Mouse (Mus musculus) kidney, postnatal 10 days (tissue): ENCODE data around the gene Mcm6.
A peak's percentile ranks its signal among the peaks of the same experiment; 100 is the strongest.
"Not testable (repeated sequence)": the region's sequence is repeated elsewhere in the genome, so short reads cannot be mapped to it uniquely, and the experiment has no call there.

Experiments used
- DNase-seq: peaks from one replicate; pipeline ENCODE4 v3.0.0; 2021; ENCODE audit warnings: mixed read lengths

Mcm6 gene

GRCm38 (mm10) chr1:128328218-128328617, 31.2 kb downstream of the Mcm6 start, which contains the start of gene Lct:
TSS of gene Lct (minus strand) at chr1:128328318.
- DNase-seq, result no peak

- DNase-seq, result no peak
Measured at GRCm38 (mm10) chr1:128327165-128327564, 32.3 kb downstream of the Mcm6 start.

GRCm38 (mm10) chr1:128324776-128325175, 34.7 kb downstream of the Mcm6 start:
- no peak for DNase-seq

- no peak for DNase-seq
Measured at GRCm38 (mm10) chr1:128323026-128323643, 36.3 kb downstream of the Mcm6 start.

- not testable (repeated sequence) for DNase-seq
Measured at GRCm38 (mm10) chr1:128319266-128319665, 40.2 kb downstream of the Mcm6 start.

GRCm38 (mm10) chr1:128314665-128315064, 44.8 kb downstream of the Mcm6 start:
- DNase-seq, result no peak

- no peak for DNase-seq
Measured at GRCm38 (mm10) chr1:128309043-128309442, 50.4 kb downstream of the Mcm6 start.

GRCm38 (mm10) chr1:128303900-128304299, 55.6 kb downstream of the Mcm6 start:
- DNase-seq, result peak; percentile 72

- DNase-seq, result no peak
Measured at GRCm38 (mm10) chr1:128295717-128296528, 63.5 kb downstream of the Mcm6 start.

GRCm38 (mm10) chr1:128295296-128295695, 64.2 kb downstream of the Mcm6 start:
- DNase-seq, result no peak

- DNase-seq, result no peak
Measured at GRCm38 (mm10) chr1:128293524-128293923, 65.9 kb downstream of the Mcm6 start.

GRCm38 (mm10) chr1:128290295-128290694, 69.2 kb downstream of the Mcm6 start:
- no peak for DNase-seq

GRCm38 (mm10) chr1:128285136-128285535, 74.3 kb downstream of the Mcm6 start:
- DNase-seq, result no peak

- DNase-seq, result no peak
Measured at GRCm38 (mm10) chr1:128284157-128284690, 75.2 kb downstream of the Mcm6 start.

GRCm38 (mm10) chr1:128282924-128283323, 76.5 kb downstream of the Mcm6 start:
- DNase-seq, result no peak

- no peak for DNase-seq
Measured at GRCm38 (mm10) chr1:128281753-128282152, 77.7 kb downstream of the Mcm6 start.
